Mouse (Mus musculus): Measurements from ENCODE around the gene Krt79. TPM values are rescaled to one million over a fixed set of nuclear protein-coding genes. Genes with fewer than 3 reads are reported as not detected.

Krt79 gene
- polyA plus RNA-seq, 1 experiment from 2014 or later: 0.10 TPM

DNA sequence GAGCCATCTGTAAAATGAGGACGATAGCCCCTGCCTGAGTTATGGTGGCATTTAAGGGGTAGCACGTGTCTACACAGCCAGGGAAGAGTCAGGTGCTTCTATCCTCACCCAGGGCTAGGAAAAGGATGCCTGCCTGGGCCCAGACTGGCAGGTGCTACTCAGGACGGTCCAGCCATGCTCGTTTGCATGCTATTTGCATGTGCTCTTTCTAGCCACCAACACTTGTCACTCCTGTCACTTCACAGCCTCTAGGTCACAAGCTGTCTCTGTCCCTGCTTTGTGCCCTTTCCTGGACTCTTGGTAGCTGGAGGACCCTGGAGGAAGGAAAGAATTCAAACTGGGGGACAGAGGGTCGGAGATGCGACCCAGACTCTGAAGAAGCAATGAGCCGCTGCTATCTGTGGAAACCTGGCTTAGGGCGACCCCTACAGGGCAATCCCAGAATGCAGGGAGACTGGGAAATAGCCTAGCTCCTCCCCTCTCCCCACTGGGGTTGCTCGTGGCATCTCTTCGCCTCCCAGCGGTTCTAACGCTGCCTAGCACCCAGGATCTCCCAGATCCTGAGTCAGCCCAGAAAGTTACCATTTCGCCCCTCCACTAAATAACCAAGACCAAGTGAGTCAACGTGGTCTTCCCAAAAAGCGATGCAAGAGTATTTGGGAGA, 33.4 kb upstream of the Krt79 start:
- H3K27me3 ChIP-seq: 0 out of 2 replicates have a peak, but pooled peaks cover 2% of the 10 kb centered on the region
- H3K9me3 ChIP-seq (replicated peaks): no peaks in the 10 kb centered on the region
- H3K4me3 ChIP-seq: no peak overlapping the region
- peak; percentile 72 for ATAC-seq
- H3K9ac ChIP-seq: no peak overlapping the region
- no peaks in the 10 kb centered on the region for H3K36me3 ChIP-seq (ENCODE audit: poor library complexity, severe bottlenecking)
- no peak overlapping the region for H3K27ac ChIP-seq
- peaks cover 21% of the 10 kb centered on the region for H3K4me1 ChIP-seq
- whole genome bisulfite sequencing: 11% methylated on average over 15 of the region's 15 CpGs
- H3K4me2 ChIP-seq: peak overlapping the region; percentile 15; the same call in 1 of the 2 replicates

DNA sequence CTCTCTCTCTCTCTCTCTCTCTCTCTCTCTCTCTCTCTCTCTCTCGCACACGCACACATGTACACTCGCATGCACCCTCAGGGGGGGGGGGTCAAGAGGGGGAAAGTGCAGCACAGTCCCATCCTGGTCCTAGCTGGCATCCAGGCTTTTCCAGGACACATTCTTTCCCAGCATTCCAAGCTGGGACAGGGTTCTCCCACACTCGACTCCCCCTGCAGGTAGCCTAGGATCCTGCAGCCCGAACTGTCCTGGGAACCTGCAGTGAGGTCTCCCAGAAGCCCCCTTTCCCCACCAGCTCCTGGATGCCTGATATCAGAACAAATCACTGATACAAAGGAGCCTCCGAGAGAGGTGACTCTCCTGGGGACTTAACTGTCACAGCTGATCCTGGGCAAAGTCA, 30.4 kb upstream of the Krt79 start:
- Histone ChIP-seq H3K27me3 (0 out of 2 replicates have a peak, but pooled peaks cover 2% of the 10 kb centered on the region), H3K4me3 (no peak overlapping the region), H3K4me2 (no peak overlapping the region), H3K4me1 (peaks cover 8% of the 10 kb centered on the region; the same call in 1 of the 2 replicates), H3K9ac (no peak overlapping the region), H3K27ac (no peak overlapping the region), H3K36me3 (ENCODE audit: poor library complexity, severe bottlenecking) (no peaks in the 10 kb centered on the region), H3K9me3 (replicated peaks) (no peaks in the 10 kb centered on the region)
- ATAC-seq: no peak
- 1% methylated on average over 3 of the region's 6 CpGs for WGBS

DNA sequence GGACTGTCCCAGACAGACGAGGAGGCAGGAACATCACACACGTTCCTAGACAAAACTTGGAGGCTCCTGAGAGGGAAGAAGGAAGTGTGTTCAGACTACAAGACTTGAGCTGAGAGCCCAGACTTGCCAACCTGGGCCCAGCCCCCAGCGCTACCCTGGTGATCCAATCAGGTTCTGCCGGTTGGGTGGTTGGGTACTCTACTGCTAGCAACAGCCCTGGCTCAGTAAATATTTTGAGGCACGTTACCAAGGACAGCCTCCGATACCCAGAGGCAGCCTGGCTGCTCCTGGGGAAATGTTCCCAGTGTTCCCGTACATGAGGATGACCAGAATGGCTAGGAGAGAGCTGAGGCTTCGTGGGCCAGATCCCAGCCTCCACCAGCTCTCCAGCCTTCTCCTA, 26.7 kb upstream of the Krt79 start:
- no peaks in the 10 kb centered on the region for H3K4me1 ChIP-seq
- no peaks in the 10 kb centered on the region for H3K27me3 ChIP-seq
- no peak overlapping the region for H3K4me2 ChIP-seq
- H3K4me3 ChIP-seq: no peak overlapping the region
- no peaks in the 10 kb centered on the region for H3K9me3 ChIP-seq (replicated peaks)
- H3K36me3 ChIP-seq (ENCODE audit: poor library complexity, severe bottlenecking): no peaks in the 10 kb centered on the region
- H3K27ac ChIP-seq: no peak overlapping the region
- no peak overlapping the region for H3K9ac ChIP-seq
- ATAC-seq: no peak
- 85% methylated on average over 8 of the region's 8 CpGs for WGBS

- Histone ChIP-seq H3K4me2 (no peak overlapping the region), H3K9me3 (replicated peaks) (no peaks in the 10 kb centered on the region), H3K4me1 (no peaks in the 10 kb centered on the region), H3K27me3 (no peaks in the 10 kb centered on the region), H3K27ac (no peak overlapping the region), H3K36me3 (ENCODE audit: poor library complexity, severe bottlenecking) (no peaks in the 10 kb centered on the region), H3K9ac (no peak overlapping the region), H3K4me3 (no peak overlapping the region)
- 82% methylated on average over 3 of the region's 3 CpGs for WGBS
- no peak for ATAC-seq
Observed at GRCm38 (mm10) chr15:101958891-101959290, 18.8 kb upstream of the Krt79 start.

- WGBS: 89% methylated on average over 9 of the region's 9 CpGs
- no peak within 1 kb of the TSS for H3K27ac ChIP-seq
- no peak for ATAC-seq
Observed at GRCm38 (mm10) chr15:101954187-101954586, 14.1 kb upstream of the Krt79 start, which contains the start of gene Krt78. Gene Krt78, minus strand, starts transcription at chr15:101954287.

DNA sequence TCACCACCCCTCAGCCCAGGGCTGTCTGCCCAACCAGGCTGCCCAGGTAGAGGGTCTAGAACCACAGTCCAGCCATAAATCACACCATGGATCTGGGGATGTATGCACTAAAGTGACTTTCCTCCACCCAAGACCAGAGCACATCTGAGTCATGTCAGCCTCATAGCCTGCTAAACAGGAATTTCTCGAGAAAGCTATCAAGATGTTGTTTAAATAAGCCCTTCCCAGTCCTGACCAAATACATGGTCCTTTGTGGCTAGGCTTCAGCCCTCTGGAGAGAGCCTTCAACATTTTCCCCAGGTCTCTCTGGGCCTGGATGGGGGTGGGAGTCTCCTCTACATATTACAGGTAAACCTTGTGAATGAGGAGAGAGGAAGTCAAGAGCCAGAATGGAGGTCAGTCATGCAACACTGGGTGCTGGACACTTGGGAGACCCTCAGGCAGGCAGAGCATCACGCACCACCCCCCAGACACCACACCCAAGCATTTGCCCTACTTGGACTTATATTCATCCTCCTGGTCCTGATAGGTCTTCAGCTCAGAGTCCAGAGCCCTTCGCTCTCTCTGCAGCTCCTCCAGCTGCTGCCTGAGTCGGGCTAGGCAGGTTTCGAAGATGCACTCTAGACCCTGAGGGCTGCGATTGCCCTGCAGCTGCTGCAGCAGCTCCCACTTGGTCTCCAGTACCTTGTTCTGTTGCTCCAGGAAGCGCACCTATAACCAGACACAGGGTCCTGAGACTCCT, 12.8 kb upstream of the Krt79 start:
- ATAC-seq: no peak
- Histone ChIP-seq H3K27ac (no peak overlapping the region), H3K27me3 (no peaks in the 10 kb centered on the region), H3K4me1 (no peaks in the 10 kb centered on the region), H3K9ac (0 out of 2 replicates have a peak overlapping the region, but pooled peaks have one; percentile 12), H3K9me3 (replicated peaks) (no peaks in the 10 kb centered on the region), H3K4me2 (no peak overlapping the region), H3K4me3 (no peak overlapping the region), H3K36me3 (ENCODE audit: poor library complexity, severe bottlenecking) (no peaks in the 10 kb centered on the region)
- 93% methylated on average over 7 of the region's 7 CpGs for WGBS

More at GRCm38 (mm10) chr15:101954187-101954586, 14.1 kb upstream of the Krt79 start, which contains the start of gene Krt78:
- Histone ChIP-seq H3K4me3 (no peak within 1 kb of the TSS), H3K4me1 (no peaks in the 10 kb centered on the region), H3K9me3 (replicated peaks) (no peaks in the 10 kb centered on the region), H3K4me2 (no peak within 1 kb of the TSS), H3K36me3 (ENCODE audit: poor library complexity, severe bottlenecking) (no peaks in the 10 kb centered on the region), H3K9ac (no peak within 1 kb of the TSS), H3K27me3 (no peaks in the 10 kb centered on the region)

GRCm38 (mm10) chr15:101945430-101945829, 5.3 kb upstream of the Krt79 start:
- ATAC-seq: no peak
- 78% methylated on average over 1 of the region's 1 CpGs for WGBS

DNA sequence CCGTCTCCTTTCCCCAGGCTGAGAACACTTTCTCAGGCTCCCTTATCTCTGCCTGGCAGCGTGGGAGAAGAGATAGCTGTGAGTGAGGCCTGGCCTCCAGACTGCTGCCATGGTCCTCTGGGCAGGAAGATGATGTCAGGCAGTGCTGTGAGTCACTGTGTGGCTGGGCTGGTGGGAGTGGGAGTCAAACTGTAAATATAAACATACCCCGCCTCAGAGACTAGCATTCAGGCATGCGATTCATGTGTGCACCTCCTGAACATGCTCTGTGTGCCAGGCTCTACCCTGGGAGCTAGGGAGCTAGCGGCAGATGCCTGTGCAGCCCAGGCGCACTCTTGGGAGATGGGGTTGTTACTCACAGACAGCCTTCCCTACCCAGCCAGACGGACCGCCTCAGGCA, 1.8 kb upstream of the Krt79 start:
- Histone ChIP-seq H3K36me3 (ENCODE audit: poor library complexity, severe bottlenecking) (no peaks in the 10 kb centered on the region), H3K9ac (no peak overlapping the region), H3K4me3 (no peak overlapping the region), H3K27me3 (no peaks in the 10 kb centered on the region), H3K4me2 (no peak overlapping the region), H3K9me3 (replicated peaks) (no peaks in the 10 kb centered on the region), H3K27ac (no peak overlapping the region), H3K4me1 (no peaks in the 10 kb centered on the region)
- ATAC-seq: no peak
- 74% methylated on average over 8 of the region's 8 CpGs for WGBS

More at GRCm38 (mm10) chr15:101945430-101945829, 5.3 kb upstream of the Krt79 start:
- Histone ChIP-seq H3K36me3 (ENCODE audit: poor library complexity, severe bottlenecking) (no peaks in the 10 kb centered on the region), H3K4me2 (no peak overlapping the region), H3K4me3 (no peak overlapping the region), H3K27me3 (no peaks in the 10 kb centered on the region), H3K9me3 (replicated peaks) (no peaks in the 10 kb centered on the region), H3K27ac (no peak overlapping the region), H3K4me1 (no peaks in the 10 kb centered on the region), H3K9ac (no peak overlapping the region)

GRCm38 (mm10) chr15:101938600-101939308, 1.4 kb downstream of the Krt79 start:
- Histone ChIP-seq H3K9me3 (replicated peaks) (no peaks in the 10 kb centered on the region), H3K9ac (no peak overlapping the region), H3K27me3 (no peaks in the 10 kb centered on the region), H3K4me3 (no peak overlapping the region), H3K36me3 (ENCODE audit: poor library complexity, severe bottlenecking) (no peaks in the 10 kb centered on the region), H3K4me2 (no peak overlapping the region), H3K27ac (no peak overlapping the region), H3K4me1 (no peaks in the 10 kb centered on the region)
- WGBS: 84% methylated on average over 9 of the region's 9 CpGs
- ATAC-seq: no peak

- ATAC-seq: no peak
- Histone ChIP-seq H3K27ac (no peak overlapping the region), H3K36me3 (ENCODE audit: poor library complexity, severe bottlenecking) (no peaks in the 10 kb centered on the region), H3K4me2 (no peak overlapping the region), H3K4me1 (peaks cover 13% of the 10 kb centered on the region; the same call in 1 of the 2 replicates), H3K27me3 (peaks cover 14% of the 10 kb centered on the region), H3K4me3 (no peak overlapping the region), H3K9ac (no peak overlapping the region), H3K9me3 (replicated peaks) (no peaks in the 10 kb centered on the region)
- 76% methylated on average over 6 of the region's 6 CpGs for WGBS
Observed at GRCm38 (mm10) chr15:101933024-101933423, 7.1 kb downstream of the Krt79 start.

GRCm38 (mm10) chr15:101929666-101930065, 10.5 kb downstream of the Krt79 start:
- H3K9me3 ChIP-seq (replicated peaks): no peaks in the 10 kb centered on the region
- H3K4me2 ChIP-seq: peak overlapping the region; percentile 47
- H3K4me3 ChIP-seq: peak overlapping the region; percentile 12; the same call in 1 of the 2 replicates
- peaks cover 13% of the 10 kb centered on the region; the same call in 1 of the 2 replicates for H3K4me1 ChIP-seq
- H3K9ac ChIP-seq: no peak overlapping the region
- H3K27ac ChIP-seq: no peak overlapping the region
- H3K36me3 ChIP-seq (ENCODE audit: poor library complexity, severe bottlenecking): no peaks in the 10 kb centered on the region
- 3% methylated on average over 17 of the region's 17 CpGs for WGBS
- H3K27me3 ChIP-seq: peaks cover 14% of the 10 kb centered on the region
- ATAC-seq: no peak

- peak overlapping the region; percentile 47; the same call in 1 of the 2 replicates for H3K4me2 ChIP-seq
Observed at GRCm38 (mm10) chr15:101929087-101929486, 11.0 kb downstream of the Krt79 start.

More at GRCm38 (mm10) chr15:101929087-101929486, 11.0 kb downstream of the Krt79 start:
- peaks cover 13% of the 10 kb centered on the region; the same call in 1 of the 2 replicates for H3K4me1 ChIP-seq
- H3K4me3 ChIP-seq: 0 out of 2 replicates have a peak overlapping the region, but pooled peaks have one; percentile 12
- no peak overlapping the region for H3K27ac ChIP-seq
- no peak for ATAC-seq
- WGBS: 26% methylated on average over 9 of the region's 9 CpGs
- H3K9me3 ChIP-seq (replicated peaks): no peaks in the 10 kb centered on the region
- H3K9ac ChIP-seq: no peak overlapping the region
- H3K36me3 ChIP-seq (ENCODE audit: poor library complexity, severe bottlenecking): no peaks in the 10 kb centered on the region
- H3K27me3 ChIP-seq: peaks cover 14% of the 10 kb centered on the region
